Mouse (Mus musculus): ENCODE data around the gene Sufu. TPM values are rescaled to one million over a fixed set of nuclear protein-coding genes. Genes with fewer than 3 reads are reported as not detected.

Gene Sufu
- total RNA-seq, 2 experiments from 2014 or later: 10.8 to 12.7 TPM

DNA sequence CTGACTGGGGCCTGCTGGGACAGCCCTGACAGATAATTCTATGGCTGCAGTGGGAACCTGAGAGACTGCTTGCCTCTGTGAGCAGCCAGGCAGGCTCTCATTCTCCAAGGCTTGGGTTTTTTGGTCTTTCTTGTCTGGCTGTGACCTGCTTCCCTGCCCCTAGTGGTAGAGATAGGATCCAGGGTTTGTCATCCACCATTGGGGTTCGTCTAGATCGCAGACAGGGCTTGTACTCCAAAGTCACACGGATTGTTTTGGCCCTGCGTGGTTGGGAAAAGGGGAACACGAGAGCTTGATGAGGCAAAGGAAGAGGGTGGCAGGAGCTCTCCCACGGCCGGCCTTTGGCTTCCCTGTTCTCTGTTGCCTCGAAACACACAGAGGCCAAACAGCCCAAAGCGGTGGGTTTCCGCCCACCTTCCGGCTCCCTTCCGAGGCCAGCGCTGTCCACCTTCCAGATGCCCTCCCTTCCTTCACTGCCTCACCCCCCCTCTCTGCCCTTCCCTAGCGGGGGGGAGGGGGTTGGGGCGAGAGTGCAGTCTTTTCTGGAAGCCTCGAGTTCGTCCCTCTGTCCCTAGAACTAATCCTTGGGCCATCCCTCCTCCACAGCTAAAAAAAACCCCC, 86.3 kb downstream of the Sufu start:
- peak in 1 of 2 experiments; percentile 15 for DNase-seq
- intact Hi-C loops (cut with DNase I): no loop called here

- intact Hi-C loops (cut with DNase I): loop anchor here (1.0 to 2.0 kb wide), 2 partner anchors 16 to 23 kb away; no protein-coding TSS in a partner anchor
- peak; percentile 44 to 48 for DNase-seq
Observed at GRCm38 (mm10) chr19:46483701-46484328, 87.1 kb downstream of the Sufu start.

GRCm38 (mm10) chr19:46484518-46484917, 87.8 kb downstream of the Sufu start:
- intact Hi-C loops (cut with DNase I): loop anchor here (1.0 to 2.0 kb wide), 2 partner anchors 16 to 24 kb away; no protein-coding TSS in a partner anchor
- DNase-seq: peak; percentile 79 to 80

DNA sequence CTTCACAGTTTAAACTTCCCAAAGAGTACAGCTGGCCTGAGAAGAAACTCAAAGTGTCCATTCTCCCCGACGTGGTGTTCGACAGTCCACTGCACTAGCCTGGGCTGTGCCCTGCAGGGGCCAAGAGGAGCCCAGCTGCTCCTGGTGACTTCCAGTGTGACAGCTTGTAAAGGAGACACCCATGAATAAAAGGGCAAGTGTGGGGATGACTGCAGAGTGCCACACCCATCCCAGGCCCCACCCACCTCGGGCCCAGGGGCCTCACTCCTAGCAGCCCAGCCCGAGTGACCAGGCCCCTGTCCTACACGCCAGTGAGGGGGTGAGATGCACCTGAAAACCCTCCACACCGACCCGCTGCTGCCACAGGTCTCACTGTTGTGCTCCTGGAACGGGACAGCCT, 89.2 kb downstream of the Sufu start:
- intact Hi-C loops (cut with DNase I): loop anchor here (2.0 kb wide), 1 partner anchor 25 kb away; no protein-coding TSS in a partner anchor

GRCm38 (mm10) chr19:46486709-46487108, 90.0 kb downstream of the Sufu start:
- no peak for DNase-seq
- intact Hi-C loops (cut with DNase I): no loop called here

More for the DNA sequence above, 89.2 kb downstream of the Sufu start:
- no peak for DNase-seq

DNA sequence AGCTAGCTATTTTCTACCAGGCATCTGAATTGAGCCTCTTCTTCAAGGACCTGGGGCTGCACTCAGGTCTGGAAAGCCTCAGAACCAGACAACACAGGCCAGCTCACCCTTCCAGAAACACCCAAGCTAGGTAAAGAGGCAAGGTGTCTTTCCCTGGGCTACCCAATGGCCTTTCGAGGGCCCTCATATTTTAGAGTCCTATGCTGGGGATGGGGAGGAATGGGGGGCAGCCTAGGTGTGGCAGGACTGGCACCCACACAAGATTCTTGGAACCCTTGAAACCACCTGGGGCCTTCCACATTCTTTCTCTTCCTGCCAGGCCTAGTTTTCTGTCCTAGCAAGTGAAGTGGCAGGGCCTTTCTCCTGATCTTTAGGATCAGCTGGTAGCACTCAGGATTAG, 92.8 kb downstream of the Sufu start:
- intact Hi-C loops (cut with DNase I): no loop called here
- no peak for DNase-seq

DNA sequence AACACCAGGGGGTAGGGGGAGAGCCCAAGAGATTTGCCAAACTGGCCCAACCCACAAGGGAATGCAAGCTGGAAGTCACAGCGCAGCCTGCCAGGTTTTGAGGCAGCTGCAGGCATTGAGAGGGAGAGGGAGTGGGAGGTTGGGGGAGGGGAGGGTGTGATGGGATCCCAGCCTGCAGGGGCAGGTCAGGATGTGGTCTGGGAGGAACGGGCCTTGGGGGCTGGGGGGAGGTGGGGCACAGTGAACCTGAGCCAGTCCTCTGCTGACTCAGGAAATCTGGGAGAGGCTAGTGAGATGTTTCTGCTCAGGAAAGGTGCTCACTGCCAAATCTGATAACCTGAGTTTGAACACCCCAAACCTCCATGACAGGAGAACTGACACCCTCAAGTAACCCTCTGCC, 93.9 kb downstream of the Sufu start:
- no peak for DNase-seq
- intact Hi-C loops (cut with DNase I): no loop called here

- DNase-seq: no peak
- intact Hi-C loops (cut with DNase I): no loop called here
Observed at GRCm38 (mm10) chr19:46495136-46495535, 98.4 kb downstream of the Sufu start.

GRCm38 (mm10) chr19:46497230-46497629, 100.5 kb downstream of the Sufu start:
- intact Hi-C loops (cut with DNase I): no loop called here
- no peak for DNase-seq

DNA sequence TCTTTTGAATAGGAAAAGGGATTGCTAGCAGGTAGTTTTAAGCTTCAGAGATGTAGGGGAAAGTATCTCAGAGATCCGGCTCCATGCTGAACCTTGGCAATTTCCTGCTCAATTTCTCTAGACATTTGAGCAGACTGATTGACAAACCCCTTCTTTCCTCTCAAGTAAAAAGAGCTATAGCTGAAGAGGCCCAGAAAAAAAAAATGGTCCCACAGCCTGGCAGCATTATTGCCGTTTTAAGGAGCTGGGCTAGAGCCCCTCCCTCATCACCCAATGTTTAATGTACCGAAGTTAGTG, 102.8 kb downstream of the Sufu start:
- intact Hi-C loops (cut with DNase I): loop anchor here (2.0 kb wide), 1 partner anchor 43 kb away; no protein-coding TSS in a partner anchor

DNA sequence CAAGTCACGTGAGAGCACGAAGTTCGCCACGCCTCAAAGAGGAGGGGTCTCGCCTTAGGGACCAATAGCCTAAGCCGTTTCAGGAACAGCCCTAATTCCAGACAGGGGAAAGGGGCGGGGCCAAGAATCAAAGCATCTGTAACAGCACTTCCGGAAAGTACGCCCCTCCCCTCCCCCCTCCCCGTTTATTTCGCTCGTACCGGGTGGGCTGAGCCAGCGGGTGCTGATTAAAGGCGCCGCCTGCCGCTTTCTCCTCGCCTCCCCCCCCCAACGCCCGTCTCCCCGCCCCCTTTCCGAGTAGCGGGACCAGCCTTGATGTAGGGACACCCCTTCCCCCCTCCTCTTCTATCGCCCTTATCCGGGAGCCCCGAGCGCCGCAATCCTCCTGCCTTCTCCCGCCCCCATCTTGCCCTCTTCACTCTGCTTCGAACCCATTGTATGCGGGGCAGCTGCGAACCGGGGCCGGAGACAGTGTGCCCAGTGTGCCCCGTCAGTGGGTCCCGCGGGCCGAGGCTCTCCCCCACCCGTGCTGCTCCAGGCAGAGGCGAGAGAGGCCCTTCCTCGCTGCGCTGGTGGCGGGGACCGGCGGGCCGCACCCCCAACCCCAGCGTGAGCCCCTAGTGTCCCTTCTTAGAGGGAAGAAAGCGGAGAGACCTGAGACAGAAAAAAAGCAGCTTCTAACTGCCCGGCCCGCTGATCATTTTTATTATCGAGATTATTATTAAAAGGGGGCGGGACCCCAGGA, 103.3 kb downstream of the Sufu start:
- intact Hi-C loops (cut with DNase I): loop anchor here (1.0 to 2.0 kb wide), 2 partner anchors 16 to 43 kb away; no protein-coding TSS in a partner anchor
- peak; percentile 91 to 94 for DNase-seq

More for the DNA sequence above, 102.8 kb downstream of the Sufu start:
- no peak for DNase-seq

GRCm38 (mm10) chr19:46500581-46501341, 104.1 kb downstream of the Sufu start:
- intact Hi-C loops (cut with DNase I): loop anchor here (1.0 kb wide), 1 partner anchor 16 kb away; no protein-coding TSS in a partner anchor
- DNase-seq: peak; percentile 61 to 71

- intact Hi-C loops (cut with DNase I): loop anchor here (2.0 kb wide), 1 partner anchor 105 kb away; the partner anchor contains the start of gene Sufu
- peak; percentile 82 to 92 for DNase-seq
Observed at GRCm38 (mm10) chr19:46501401-46502068, 104.8 kb downstream of the Sufu start, which contains the start of gene Trim8. TSS of gene Trim8 (plus strand) at chr19:46501702.

GRCm38 (mm10) chr19:46502069-46502455, 105.4 kb downstream of the Sufu start:
- intact Hi-C loops (cut with DNase I): loop anchor here (2.0 kb wide), 1 partner anchor 105 kb away; the partner anchor contains the start of gene Sufu
- DNase-seq: peak; percentile 79 to 88

DNA sequence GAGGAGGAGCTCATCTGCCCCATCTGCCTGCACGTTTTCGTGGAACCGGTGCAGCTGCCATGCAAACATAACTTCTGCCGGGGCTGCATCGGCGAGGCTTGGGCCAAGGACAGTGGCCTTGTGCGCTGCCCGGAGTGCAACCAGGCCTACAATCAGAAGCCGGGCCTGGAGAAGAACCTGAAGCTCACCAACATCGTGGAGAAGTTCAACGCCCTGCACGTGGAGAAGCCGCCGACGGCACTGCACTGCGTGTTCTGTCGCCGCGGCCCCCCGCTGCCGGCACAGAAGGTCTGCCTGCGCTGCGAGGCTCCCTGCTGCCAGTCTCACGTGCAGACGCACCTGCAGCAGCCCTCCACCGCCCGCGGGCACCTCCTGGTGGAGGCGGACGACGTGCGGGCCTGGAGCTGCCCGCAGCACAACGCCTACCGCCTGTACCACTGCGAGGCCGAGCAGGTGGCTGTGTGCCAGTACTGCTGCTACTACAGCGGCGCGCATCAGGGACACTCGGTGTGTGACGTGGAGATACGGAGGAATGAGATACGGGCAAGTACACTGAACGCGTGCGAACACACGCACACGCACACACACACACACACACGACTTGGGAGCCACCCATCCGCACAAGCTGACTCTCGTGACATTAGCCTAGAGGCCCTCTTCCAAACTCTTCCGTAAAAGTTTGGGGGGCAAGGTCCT, 105.9 kb downstream of the Sufu start:
- peak; percentile 76 to 84 for DNase-seq
- intact Hi-C loops (cut with DNase I): loop anchor here (1.0 to 2.0 kb wide), 2 partner anchors 26 to 106 kb away; partner anchors contain the start of gene Sufu

- DNase-seq: peak; percentile 71 to 85
- intact Hi-C loops (cut with DNase I): loop anchor here (1.0 to 2.0 kb wide), 4 partner anchors 21 to 107 kb away; partner anchors contain the start of gene Sufu
Observed at GRCm38 (mm10) chr19:46503351-46504084, 106.8 kb downstream of the Sufu start.

DNA sequence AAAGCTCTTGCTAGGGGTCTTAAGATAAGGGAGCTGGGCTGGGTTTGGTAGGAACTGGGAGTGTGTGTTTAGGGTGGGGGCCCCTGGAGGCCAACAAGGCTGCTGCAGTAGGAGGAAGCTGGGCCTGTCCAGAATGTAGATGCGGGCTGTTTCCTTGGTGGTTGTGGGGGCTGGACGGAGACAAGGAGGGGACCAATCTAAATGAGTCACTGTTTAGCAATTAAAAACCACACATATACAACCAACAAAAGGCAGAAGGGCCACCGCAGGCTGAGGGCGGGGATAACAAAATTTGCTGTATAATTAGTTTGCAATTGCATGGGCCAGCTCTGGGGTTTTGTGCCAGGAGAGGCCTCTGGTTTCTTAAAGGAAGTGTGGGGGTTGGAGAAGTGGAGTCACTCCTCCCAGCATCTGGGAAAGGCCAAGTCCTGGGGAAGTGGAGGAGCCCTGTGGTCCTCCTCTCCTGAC, 107.4 kb downstream of the Sufu start:
- intact Hi-C loops (cut with DNase I): loop anchor here (2.0 kb wide), 2 partner anchors 21 to 59 kb away; no protein-coding TSS in a partner anchor
- DNase-seq: peak in 1 of 2 experiments; percentile 59

GRCm38 (mm10) chr19:46504822-46505417, 108.2 kb downstream of the Sufu start:
- peak in 1 of 2 experiments; percentile 16 for DNase-seq
- intact Hi-C loops (cut with DNase I): loop anchor here (2.0 kb wide), 2 partner anchors 20 to 58 kb away; no protein-coding TSS in a partner anchor

Measured in heart, postnatal 36 days (tissue).